Mouse (Mus musculus) heart, embryonic 11.5 days (tissue): ENCODE results near the gene Gas2. TPM values are rescaled to one million over a fixed set of nuclear protein-coding genes. Genes with fewer than 3 reads are reported as not detected.

ENCODE experiments used
- ATAC-seq: fragments of 200-750 bp; cut with Nextera tagmentation; replicated peaks from 2 replicates; pipeline ENCODE4 v1.8.0; 2017; ENCODE audit warnings: moderate library complexity; ENCODE audit not compliant: insufficient number of reproducible peaks, low FRiP score, low TSS enrichment
- H3K27ac ChIP-seq: fragments of 300-500 bp; sonication (generic); 2 replicates; pipeline ENCODE4 v1.5.1; 2014; ENCODE audit warnings: mild to moderate bottlenecking, low read depth, low read length
- H3K27me3 ChIP-seq: fragments of 300-500 bp; sonication (generic); 2 replicates; pipeline ENCODE4 v1.6.1; 2014; ENCODE audit warnings: mild to moderate bottlenecking, low read length, mixed read lengths; ENCODE audit not compliant: control insufficient read depth, insufficient read depth
- H3K36me3 ChIP-seq: fragments of 300-500 bp; sonication (generic); 2 replicates; pipeline ENCODE4 v1.6.1; 2014; ENCODE audit warnings: mild to moderate bottlenecking, low read length, moderate library complexity, mixed read lengths; ENCODE audit not compliant: control insufficient read depth, insufficient read depth
- H3K4me1 ChIP-seq: fragments of 300-500 bp; sonication (generic); 2 replicates; pipeline ENCODE4 v1.6.1; 2014; ENCODE audit warnings: low read length; ENCODE audit not compliant: control insufficient read depth, insufficient read depth
- H3K4me2 ChIP-seq: fragments of 300-500 bp; sonication (generic); 2 replicates; pipeline ENCODE4 v1.6.1; 2014; ENCODE audit warnings: mild to moderate bottlenecking, moderate library complexity
- H3K4me3 ChIP-seq: fragments of 300-500 bp; sonication (generic); 2 replicates; pipeline ENCODE4 v1.5.1; 2014; ENCODE audit warnings: low read depth, low read length
- H3K9ac ChIP-seq: fragments of 300-500 bp; sonication (generic); 2 replicates; pipeline ENCODE4 v1.6.1; 2014; ENCODE audit warnings: mild to moderate bottlenecking, low read depth, low read length, moderate library complexity
- H3K9me3 ChIP-seq: fragments of 300-500 bp; sonication (generic); replicated peaks from 2 replicates; pipeline ENCODE4 v1.6.1; 2016; ENCODE audit warnings: low read length; ENCODE audit not compliant: control insufficient read depth
- WGBS: fragments of 180-500 bp; shearing (Covaris S2); extraction: QIAGEN DNeasy Blood & Tissue Kit; methylation state at CpG from one replicate; pipeline ENCODE4 v1.1.7; 2014; ENCODE audit not compliant: insufficient replicate concordance; 5-methylcytosine and 5-hydroxymethylcytosine counted together
- polyA plus RNA-seq: library from polyadenylated mRNA; unstranded; fragments of >200 nt; fragmentation: Nextera tagmentation; extraction: Ambion mirVana; gene quantifications from 2 replicates; pipeline ENCODE4 v1.2.1, GENCODE M21; 2014

The Gas2 gene
- polyA plus RNA-seq, 1 experiment from 2014 or later = 9.9 TPM

GRCm38 (mm10) chr7:51892224-51892965 is 30.6 kb downstream of the Gas2 start:
- Histone ChIP-seq H3K27me3 (no peaks in the 10 kb centered on the region), H3K9me3 (no peaks in the 10 kb centered on the region), H3K4me2 (no peak overlapping the region), H3K9ac (no peak overlapping the region), H3K4me1 (no peaks in the 10 kb centered on the region), H3K36me3 (no peaks in the 10 kb centered on the region), H3K27ac (no peak overlapping the region), H3K4me3 (no peak overlapping the region)
- ATAC-seq = no peak
- WGBS = 91% methylated on average over 1 of the region's 1 CpGs

DNA sequence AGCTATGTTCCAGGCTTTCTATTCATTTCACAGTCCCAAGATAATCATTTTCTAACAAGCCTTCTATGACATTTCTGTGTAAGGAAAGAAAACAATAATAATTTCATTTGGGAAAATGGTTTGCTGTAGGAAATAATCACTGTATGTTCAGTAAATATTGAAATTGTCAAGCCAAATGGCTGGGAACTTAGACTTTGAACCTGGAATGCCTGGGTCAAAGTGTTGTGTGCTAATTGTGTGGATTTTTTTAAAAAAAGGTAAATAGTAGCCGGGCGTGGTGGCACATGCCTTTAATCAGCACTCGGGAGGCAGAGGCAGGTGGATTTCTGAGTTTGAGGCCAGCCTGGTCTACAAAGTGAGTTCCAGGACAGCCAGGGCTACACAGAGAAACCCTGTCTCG is 31.2 kb downstream of the Gas2 start:
- H3K4me3 ChIP-seq = no peak overlapping the region
- H3K27me3 ChIP-seq = no peaks in the 10 kb centered on the region
- H3K4me2 ChIP-seq = no peak overlapping the region
- no peak overlapping the region for H3K27ac ChIP-seq
- no peak for ATAC-seq
- WGBS = 79% methylated on average over 4 of the region's 4 CpGs
- no peaks in the 10 kb centered on the region for H3K9me3 ChIP-seq
- H3K9ac ChIP-seq = no peak overlapping the region
- H3K36me3 ChIP-seq = no peaks in the 10 kb centered on the region
- H3K4me1 ChIP-seq = no peaks in the 10 kb centered on the region

- no peaks in the 10 kb centered on the region for H3K9me3 ChIP-seq
- H3K9ac ChIP-seq = no peak overlapping the region
- H3K4me1 ChIP-seq = no peaks in the 10 kb centered on the region
- no peaks in the 10 kb centered on the region for H3K27me3 ChIP-seq
- ATAC-seq = no peak
- no peak overlapping the region for H3K27ac ChIP-seq
- no peak overlapping the region for H3K4me2 ChIP-seq
- WGBS = 74% methylated on average over 4 of the region's 4 CpGs
- H3K4me3 ChIP-seq = no peak overlapping the region
- H3K36me3 ChIP-seq = no peaks in the 10 kb centered on the region
These were observed 32.5 kb downstream of the Gas2 start for GRCm38 (mm10) chr7:51894133-51894801.

- Histone ChIP-seq H3K9ac (no peak overlapping the region), H3K9me3 (no peaks in the 10 kb centered on the region), H3K27ac (no peak overlapping the region), H3K4me3 (no peak overlapping the region), H3K4me2 (no peak overlapping the region), H3K27me3 (no peaks in the 10 kb centered on the region), H3K36me3 (no peaks in the 10 kb centered on the region), H3K4me1 (no peaks in the 10 kb centered on the region)
- ATAC-seq = no peak
- 57% methylated on average over 2 of the region's 2 CpGs for WGBS
These were observed 33.1 kb downstream of the Gas2 start for GRCm38 (mm10) chr7:51894939-51895338.

- Histone ChIP-seq H3K4me1 (no peaks in the 10 kb centered on the region), H3K27ac (no peak overlapping the region), H3K36me3 (no peaks in the 10 kb centered on the region), H3K9ac (no peak overlapping the region), H3K27me3 (no peaks in the 10 kb centered on the region), H3K9me3 (no peaks in the 10 kb centered on the region), H3K4me2 (no peak overlapping the region), H3K4me3 (no peak overlapping the region)
- 77% methylated on average over 6 of the region's 6 CpGs for WGBS
- no peak for ATAC-seq
These were observed 37.3 kb downstream of the Gas2 start for GRCm38 (mm10) chr7:51899066-51899465.

DNA sequence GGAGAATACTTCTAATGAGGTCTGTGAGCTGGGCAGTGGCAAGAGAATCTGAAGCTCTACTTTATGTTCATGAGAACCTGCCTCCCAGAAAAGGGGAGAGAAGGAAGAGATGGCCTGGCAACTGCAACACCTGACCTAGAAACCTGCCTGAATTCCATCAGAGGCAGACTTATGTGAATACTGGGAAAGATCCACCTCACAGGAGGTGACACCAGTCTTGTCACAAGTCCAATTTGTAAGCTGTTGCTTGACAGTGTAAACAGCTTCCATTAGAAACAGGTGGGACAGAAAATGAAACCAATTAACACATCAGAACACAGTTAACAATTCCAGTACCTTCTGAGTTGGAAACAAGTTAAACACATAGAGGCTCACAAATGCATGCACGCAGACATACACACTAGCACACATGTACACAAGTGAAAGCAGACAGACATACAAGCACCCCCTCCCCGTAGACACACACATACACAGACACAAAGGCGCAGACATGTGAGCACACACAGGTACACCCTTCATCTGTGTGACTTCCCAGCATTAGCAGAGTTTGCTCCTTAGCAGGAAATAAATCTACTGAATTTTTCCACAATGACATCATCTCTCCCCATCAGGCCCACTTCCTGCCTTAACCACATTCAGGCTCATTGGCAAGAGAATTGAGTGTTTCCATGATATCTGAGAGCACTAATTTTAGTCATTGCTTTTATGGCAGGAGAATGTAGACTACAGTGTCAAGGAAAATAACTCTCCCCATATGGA is 51.7 kb downstream of the Gas2 start:
- H3K4me3 ChIP-seq = no peak overlapping the region
- no peak overlapping the region for H3K4me2 ChIP-seq
- 76% methylated on average over 3 of the region's 3 CpGs for WGBS
- H3K9me3 ChIP-seq = no peaks in the 10 kb centered on the region
- ATAC-seq = peak; percentile 68
- no peak overlapping the region; the same call in 1 of the 2 replicates for H3K27ac ChIP-seq
- peaks cover 6% of the 10 kb centered on the region; the same call in 1 of the 2 replicates for H3K4me1 ChIP-seq
- no peaks in the 10 kb centered on the region for H3K27me3 ChIP-seq
- no peaks in the 10 kb centered on the region for H3K36me3 ChIP-seq
- H3K9ac ChIP-seq = no peak overlapping the region

DNA sequence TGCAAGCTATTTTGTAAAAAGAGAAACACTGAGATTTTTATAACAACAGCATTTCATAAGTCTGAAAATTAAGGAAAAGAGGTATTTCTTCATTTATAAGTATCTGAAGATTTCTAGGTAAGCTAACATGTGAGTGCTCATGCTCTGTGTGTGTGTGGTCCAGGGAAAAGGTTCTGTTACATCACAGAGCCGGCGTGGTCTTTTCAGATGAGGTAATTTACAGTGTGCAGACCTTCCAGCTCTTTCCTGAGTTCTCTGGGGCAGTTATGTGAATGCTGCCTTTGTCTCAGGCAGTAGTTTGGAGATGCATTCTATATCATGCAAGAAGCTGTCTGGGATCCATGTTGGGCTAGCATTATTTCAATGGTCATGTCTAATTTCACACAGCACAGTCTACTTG is 52.3 kb downstream of the Gas2 start:
- Histone ChIP-seq H3K27me3 (no peaks in the 10 kb centered on the region), H3K9me3 (no peaks in the 10 kb centered on the region), H3K36me3 (no peaks in the 10 kb centered on the region), H3K4me2 (no peak overlapping the region), H3K27ac (0 out of 2 replicates have a peak overlapping the region, but pooled peaks have one; percentile 50), H3K4me1 (peaks cover 6% of the 10 kb centered on the region; the same call in 1 of the 2 replicates), H3K9ac (no peak overlapping the region), H3K4me3 (no peak overlapping the region)
- 48% methylated on average over 2 of the region's 2 CpGs for WGBS
- 0 out of 2 replicates have a peak, but pooled peaks have one; percentile 42 for ATAC-seq

DNA sequence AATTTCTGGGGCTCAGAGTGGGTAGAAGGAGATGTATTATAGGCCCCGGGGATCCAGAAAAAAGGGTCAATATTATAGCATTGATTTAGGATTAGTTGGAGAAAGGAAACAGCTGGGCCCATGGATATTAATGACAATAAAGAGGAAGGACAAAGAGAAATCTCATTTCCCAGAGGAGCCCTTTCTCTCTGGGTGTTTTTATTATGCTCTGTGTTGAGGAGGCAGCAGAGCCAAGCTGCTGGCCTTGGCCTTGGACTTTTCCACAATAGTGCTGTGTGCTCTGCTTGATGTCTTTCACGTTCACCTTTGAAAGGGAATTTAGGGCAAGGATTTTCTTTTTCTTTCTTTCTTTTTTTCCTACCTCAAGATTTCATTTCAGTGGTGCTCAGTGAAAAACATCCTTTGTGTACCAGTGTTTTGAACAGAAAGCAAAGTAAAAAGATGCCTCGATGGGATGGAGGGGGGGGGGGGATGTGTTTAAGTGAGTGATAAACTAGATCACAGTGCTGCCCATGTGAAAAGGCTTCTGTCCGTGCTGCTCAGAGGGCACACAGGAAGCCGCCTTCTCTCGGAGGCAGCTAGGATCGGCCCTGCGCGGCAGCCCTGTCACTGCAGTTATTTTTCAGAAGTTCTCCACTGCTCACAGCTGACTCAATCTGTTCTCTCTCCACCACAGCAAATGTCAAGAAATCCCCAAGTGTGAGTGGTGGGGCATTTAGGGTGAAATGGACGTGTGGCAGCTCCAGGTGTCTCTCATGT is 67.1 kb downstream of the Gas2 start:
- ATAC-seq = no peak
- H3K4me2 ChIP-seq = no peak overlapping the region
- no peaks in the 10 kb centered on the region for H3K36me3 ChIP-seq
- no peak overlapping the region for H3K4me3 ChIP-seq
- no peak overlapping the region for H3K27ac ChIP-seq
- no peak overlapping the region for H3K9ac ChIP-seq
- no peaks in the 10 kb centered on the region for H3K27me3 ChIP-seq
- no peaks in the 10 kb centered on the region for H3K4me1 ChIP-seq
- H3K9me3 ChIP-seq = no peaks in the 10 kb centered on the region
- 56% methylated on average over 10 of the region's 10 CpGs for WGBS
